Mouse (Mus musculus): Measurements from ENCODE around the gene Egln1.

DNA sequence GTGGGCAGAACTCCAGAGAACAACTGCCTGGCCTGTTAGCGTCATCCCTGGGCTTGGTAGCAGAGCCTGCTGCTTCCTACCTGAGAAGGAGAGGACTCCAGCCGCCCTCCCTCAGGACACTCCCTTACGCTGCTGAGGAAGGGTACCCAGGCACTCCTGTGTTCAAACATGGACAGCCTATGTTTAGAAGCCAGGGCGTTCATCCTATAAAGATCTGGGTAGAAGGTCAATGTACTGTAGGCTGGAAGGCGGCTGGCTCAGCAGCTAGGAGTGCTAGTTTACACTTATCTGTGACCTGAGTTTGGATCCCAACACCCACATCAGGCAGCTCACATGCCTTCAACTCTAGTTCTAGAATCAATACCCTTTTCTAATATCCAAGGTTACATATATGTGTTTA is 14.1 kb upstream of the Egln1 start:
- TF ChIP-seq CTCF (IDR thresholded peaks at IDR 0.05 in 2 of 3, conservative IDR thresholded peaks at IDR 0.05 in 1 of 3; ENCODE audit: control insufficient read depth in 1 of 3, insufficient read depth in 1 of 3, low read depth in 2 of 3, low read length in 3 of 3, poor library complexity in 1 of 3, severe bottlenecking in 1 of 3) = no peak
- TF ChIP-seq GATA1 (IDR thresholded peaks at IDR 0.05; ENCODE audit: low read depth, low read length) = no peak
- no peak for TF ChIP-seq MAFK (IDR thresholded peaks at IDR 0.05; ENCODE audit: borderline replicate concordance, low read depth, low read length)
- TF ChIP-seq NRF1 (IDR thresholded peaks at IDR 0.05; ENCODE audit: insufficient read depth, low read depth, low read length, poor library complexity, severe bottlenecking) = no peak
- TF ChIP-seq TAL1 (IDR thresholded peaks at IDR 0.05; ENCODE audit: low read length) = no peak
- TF ChIP-seq EP300 (IDR thresholded peaks at IDR 0.05; ENCODE audit: low read depth in 1 of 2, low read length in 2 of 2) = no peak
- no peak for TF ChIP-seq MAZ (IDR thresholded peaks at IDR 0.05; ENCODE audit: low read depth, low read length)
